Comparison of ENCODE assay signal across 8 mouse cellular contexts in the genomic region with DNA sequence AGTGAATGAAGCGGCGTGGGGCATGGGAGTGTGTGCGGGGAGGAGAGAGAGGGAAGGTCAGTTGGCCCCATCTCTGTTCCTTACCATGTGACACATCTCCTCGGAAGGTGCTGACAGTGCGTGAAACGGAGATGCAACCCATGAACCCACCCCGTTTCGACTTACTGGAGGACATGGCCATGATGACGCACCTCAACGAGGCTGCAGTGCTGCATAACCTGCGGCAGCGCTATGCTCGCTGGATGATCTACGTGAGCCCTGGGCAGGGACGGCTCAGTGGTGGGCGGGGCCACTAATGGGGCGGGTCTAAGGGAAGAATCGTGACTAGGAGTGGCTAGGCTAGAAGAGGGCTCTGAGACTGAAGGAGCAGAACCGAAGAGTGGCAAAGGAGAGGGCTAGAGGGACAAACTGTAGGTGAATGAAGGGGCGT. TPM values are rescaled to one million over a fixed set of nuclear protein-coding genes. Genes with fewer than 3 reads are reported as not detected.
DNase-seq lines count a peak whose midpoint lies in the region; ATAC-seq and TF ChIP-seq lines count a peak whose summit lies in the region.

No protein-coding gene starts in this region.

- no peaks in the 10 kb centered on the region for H3K9me3 ChIP-seq in E14TG2a.4 (ENCODE audit: low read length)
- H3K9me3 ChIP-seq in heart, embryonic 16.5 days (replicated peaks; ENCODE audit: control insufficient read depth, low read length): no peaks in the 10 kb centered on the region
- H3K9me3 ChIP-seq in megakaryocyte, embryonic 14.5 days: no peaks in the 10 kb centered on the region

- peak overlapping the region; percentile 91 for H3K27ac ChIP-seq in heart, embryonic 16.5 days (ENCODE audit: low read length)

- peaks cover 4% of the 10 kb centered on the region; the same call in 1 of the 2 replicates for H3K27me3 ChIP-seq in E14TG2a.4 (ENCODE audit: insufficient read depth, low read length)
- H3K27me3 ChIP-seq in heart, embryonic 16.5 days (ENCODE audit: control insufficient read depth, insufficient read depth, low read length): no peaks in the 10 kb centered on the region
- H3K27me3 ChIP-seq in megakaryocyte, embryonic 14.5 days (replicated peaks): peaks cover 75% of the 10 kb centered on the region

- intact Hi-C loops in left cerebral cortex, postnatal 4 days (cut with DNase I): no loop called here

- no peaks in the 10 kb centered on the region for H3K36me3 ChIP-seq in E14TG2a.4 (ENCODE audit: insufficient read depth, low read length)
- H3K36me3 ChIP-seq in heart, embryonic 16.5 days (ENCODE audit: control insufficient read depth, insufficient read depth): peaks cover 7% of the 10 kb centered on the region; the same call in 1 of the 2 replicates
- no peaks in the 10 kb centered on the region for H3K36me3 ChIP-seq in megakaryocyte, embryonic 14.5 days (replicated peaks; ENCODE audit: low read length)

- TF ChIP-seq CTCF in E14TG2a.4 (conservative IDR thresholded peaks at IDR 0.05; ENCODE audit: low read length): no peak

- H3K9ac ChIP-seq in heart, embryonic 16.5 days (ENCODE audit: low read length): peak overlapping the region; percentile 74

- peak; percentile 82 for ATAC-seq in heart, embryonic 16.5 days (replicated peaks; ENCODE audit: extremely low read depth, insufficient read depth, low FRiP score)

- peak overlapping the region; percentile 72 for H3K4me2 ChIP-seq in heart, embryonic 16.5 days (ENCODE audit: low read depth, low read length)

- peak overlapping the region; percentile 79 for H3K4me3 ChIP-seq in E14TG2a.4 (replicated peaks; ENCODE audit: low read length)
- peak overlapping the region; percentile 58 for H3K4me3 ChIP-seq in heart, embryonic 16.5 days (ENCODE audit: low read length)
- peak overlapping the region; percentile 92 for H3K4me3 ChIP-seq in megakaryocyte, embryonic 14.5 days (replicated peaks)

- 3% methylated on average over 20 of the region's 20 CpGs for WGBS in heart, embryonic 16.5 days

- peak; percentile 67 for DNase-seq in adrenal gland, adult 8-10 months
- DNase-seq in embryo, embryonic 9.5 days (ENCODE audit: extremely low spot score): peak; percentile 71
- DNase-seq in kidney, postnatal 25 days: peak; percentile 75 to 83
- DNase-seq in spleen, postnatal 14 days (ENCODE audit: low spot score in 2 of 2): peak; percentile 62 to 69
- DNase-seq in left cerebral cortex, postnatal 4 days: no peak

- H3K4me1 ChIP-seq in E14TG2a.4 (replicated peaks; ENCODE audit: low read depth, low read length): peaks cover 71% of the 10 kb centered on the region
- H3K4me1 ChIP-seq in heart, embryonic 16.5 days (ENCODE audit: control insufficient read depth, insufficient read depth, low read length): peaks cover 23% of the 10 kb centered on the region
- peaks cover 41% of the 10 kb centered on the region for H3K4me1 ChIP-seq in megakaryocyte, embryonic 14.5 days

RNA-seq across cellular contexts. Expression of a gene that starts 2.3 kb away (rescaled TPM):
- total RNA-seq in adrenal gland, adult 8-10 months (2022): under 1 TPM; 0.15 to 0.46 (median 0.22) TPM
- 22.4 and 26.4 TPM in 2 replicates for polyA plus RNA-seq in heart, embryonic 16.5 days (2015; fragmentation: Nextera tagmentation; extraction: Ambion mirVana)
- 0.95 TPM in 1 of 2 replicates, not detected in the other for polyA plus RNA-seq in megakaryocyte, embryonic 14.5 days (2012; ENCODE audit: insufficient read depth, low replicate concordance)
- total RNA-seq in left cerebral cortex, postnatal 4 days (2021): 1 to 10 TPM; 1.2 to 3.6 TPM

RNA-seq across cellular contexts. Expression of a gene that starts 20.7 kb away (rescaled TPM):
- 10 to 100 TPM; 57.8 to 78.0 (median 72.3) TPM for total RNA-seq in adrenal gland, adult 8-10 months (2022)
- polyA plus RNA-seq in heart, embryonic 16.5 days (2015; fragmentation: Nextera tagmentation; extraction: Ambion mirVana): 25.3 and 26.9 TPM in 2 replicates
- 7.9 and 8.8 TPM in 2 replicates for polyA plus RNA-seq in megakaryocyte, embryonic 14.5 days (2012; ENCODE audit: insufficient read depth, low replicate concordance)
- total RNA-seq in left cerebral cortex, postnatal 4 days (2021): 10 to 100 TPM in 1 of 2 experiments, 1 to 10 TPM in 1; 9.4 to 11.9 TPM

Comparison
In these comparisons a context has a peak if more than half of its experiments do, and no peak if none do; other contexts are left out.
1. RNA of a gene that starts 20.7 kb away (total RNA-seq): 57.8 to 78.0 TPM in adrenal gland, adult 8-10 months; 9.4 to 11.9 TPM in left cerebral cortex, postnatal 4 days; every median in the first group is over 4 times any median in the second.
2. Peak in every context shown above with its lines, with median percentiles within 50 percentile points of each other: H3K4me3 ChIP-seq.